Mouse (Mus musculus) ES-E14 (cell line): Measurements from ENCODE around the gene Zbtb25.

Experiments
- CHD2 ChIP-seq: IDR thresholded peaks from 2 replicates; pipeline ENCODE4 v1.6.1; 2014; ENCODE audit warnings: mild to moderate bottlenecking, low read depth, low read length, inconsistent platforms
- HCFC1 ChIP-seq: IDR thresholded peaks from 2 replicates; pipeline ENCODE4 v1.6.1; 2012; ENCODE audit warnings: low read length, inconsistent platforms, borderline replicate concordance; ENCODE audit not compliant: insufficient read depth
- ZC3H11A ChIP-seq: IDR thresholded peaks from 2 replicates; pipeline ENCODE4 v1.6.1; 2012; ENCODE audit warnings: low read depth, mild to moderate bottlenecking, inconsistent platforms, low read length, borderline replicate concordance
- ZNF384 ChIP-seq: IDR thresholded peaks from 2 replicates; pipeline ENCODE4 v1.6.1; 2012; ENCODE audit warnings: low read depth, low read length, inconsistent platforms

- no peak for TF ChIP-seq CHD2
- TF ChIP-seq ZC3H11A, result no peak
- TF ChIP-seq ZNF384, result no peak
- no peak for TF ChIP-seq HCFC1
Observed at GRCm38 (mm10) chr12:76366276-76366675, 3.1 kb downstream of the Zbtb25 start.
